Mouse (Mus musculus) MEL (cell line): ENCODE measurements around the gene Inpp4a. TPM values are rescaled to one million over a fixed set of nuclear protein-coding genes. Genes with fewer than 3 reads are reported as not detected.

ENCODE experiments used
- DNase-seq: peaks from one replicate; pipeline ENCODE4 v3.0.0; 2011; ENCODE audit warnings: low read depth, low spot score
- H3K27ac ChIP-seq: 2 replicates; pipeline ENCODE4 v1.5.1; 2012; ENCODE audit warnings: low read depth, mild to moderate bottlenecking, control low read depth, low read length, moderate library complexity; ENCODE audit not compliant: control insufficient read depth
- H3K27me3 ChIP-seq, 2 experiments: fragments of 150-350 bp in 1 of 2; sonication (generic) in 1 of 2; 2 replicates each; pipeline ENCODE4 v1.6.1; 2012; ENCODE audit warnings: low read length in 2 of 2, mild to moderate bottlenecking in 2 of 2, improper control_type of control experiment in 1 of 2, moderate library complexity in 1 of 2; ENCODE audit not compliant: insufficient read depth in 2 of 2, control insufficient read depth in 1 of 2
- H3K36me3 ChIP-seq, 2 experiments: 2 replicates each; pipeline ENCODE4 v1.6.1; 2012 to 2014; ENCODE audit warnings: low read length in 2 of 2, improper control_type of control experiment in 1 of 2, inconsistent platforms in 1 of 2, mild to moderate bottlenecking in 1 of 2; ENCODE audit not compliant: insufficient read depth in 2 of 2, control insufficient read depth in 1 of 2
- H3K4me1 ChIP-seq, 2 experiments: fragments of 150-350 bp in 1 of 2; sonication (generic) in 1 of 2; 2 replicates each; pipeline ENCODE4 v1.6.1; 2012; ENCODE audit warnings: low read length in 2 of 2, improper control_type of control experiment in 1 of 2, mild to moderate bottlenecking in 1 of 2; ENCODE audit not compliant: insufficient read depth in 2 of 2, control insufficient read depth in 1 of 2
- H3K4me3 ChIP-seq, 2 experiments: fragments of 150-350 bp in 1 of 2; sonication (generic) in 1 of 2; 2 replicates each; pipeline ENCODE4 v1.5.1; 2012; ENCODE audit warnings: low read depth in 2 of 2, low read length in 2 of 2, mild to moderate bottlenecking in 2 of 2, moderate library complexity in 2 of 2, control low read depth in 1 of 2, improper control_type of control experiment in 1 of 2; ENCODE audit not compliant: control insufficient read depth in 1 of 2, insufficient read depth in 1 of 2
- H3K79me2 ChIP-seq: 2 replicates; pipeline ENCODE4 v1.6.1; 2012; ENCODE audit warnings: mild to moderate bottlenecking, low read length, moderate library complexity; ENCODE audit not compliant: control insufficient read depth, poor library complexity, insufficient read depth
- H3K9ac ChIP-seq: 2 replicates; pipeline ENCODE4 v1.6.1; 2012; ENCODE audit warnings: low read depth, mild to moderate bottlenecking, control low read depth, low read length, moderate library complexity; ENCODE audit not compliant: control insufficient read depth, poor library complexity, severe bottlenecking
- H3K9me3 ChIP-seq: fragments of 150-350 bp; sonication (generic); replicated peaks from 2 replicates; pipeline ENCODE4 v1.6.1; 2012; ENCODE audit warnings: mild to moderate bottlenecking, low read length, improper control_type of control experiment, moderate library complexity; ENCODE audit not compliant: insufficient read depth
- ELF1 ChIP-seq: IDR thresholded peaks from 2 replicates; pipeline ENCODE4 v1.6.1; 2014; ENCODE audit warnings: low read depth, mild to moderate bottlenecking, inconsistent platforms, low read length, improper control_type of control experiment, moderate library complexity
- GABPA ChIP-seq: IDR thresholded peaks from 2 replicates; pipeline ENCODE4 v1.6.1; 2012; ENCODE audit warnings: low read depth, mild to moderate bottlenecking, inconsistent platforms, low read length, improper control_type of control experiment, moderate library complexity
- HCFC1 ChIP-seq: IDR thresholded peaks from 2 replicates; pipeline ENCODE4 v1.6.1; 2012; ENCODE audit warnings: low read depth, mild to moderate bottlenecking, inconsistent platforms, low read length, improper control_type of control experiment, moderate library complexity
- JUND ChIP-seq: IDR thresholded peaks from 2 replicates; pipeline ENCODE4 v1.6.1; 2011; ENCODE audit warnings: low read depth, mild to moderate bottlenecking, improper control_type of control experiment, low read length
- KAT2A ChIP-seq: conservative IDR thresholded peaks from 2 replicates; pipeline ENCODE4 v1.6.1; 2012; ENCODE audit warnings: low read depth, low read length, improper control_type of control experiment, inconsistent platforms
- MAX ChIP-seq: IDR thresholded peaks from 2 replicates; pipeline ENCODE4 v1.6.1; 2011; ENCODE audit warnings: low read length, improper control_type of control experiment
- MAZ ChIP-seq: IDR thresholded peaks from 2 replicates; pipeline ENCODE4 v1.6.1; 2012; ENCODE audit warnings: low read depth, mild to moderate bottlenecking, inconsistent platforms, low read length, improper control_type of control experiment
- MEF2A ChIP-seq: IDR thresholded peaks from 2 replicates; pipeline ENCODE4 v1.6.1; 2014; ENCODE audit warnings: low read depth, mild to moderate bottlenecking, inconsistent platforms, low read length, improper control_type of control experiment; ENCODE audit not compliant: poor library complexity, insufficient replicate concordance, severe bottlenecking; ENCODE audit errors: extremely low read depth
- MXI1 ChIP-seq: IDR thresholded peaks from 2 replicates; pipeline ENCODE4 v1.6.1; 2011; ENCODE audit warnings: mild to moderate bottlenecking, low read depth, low read length, improper control_type of control experiment
- MYC ChIP-seq: IDR thresholded peaks from 2 replicates; pipeline ENCODE4 v1.6.1; 2011; ENCODE audit warnings: low read depth, mild to moderate bottlenecking, low read length, improper control_type of control experiment, moderate library complexity
- RCOR1 ChIP-seq: IDR thresholded peaks from 2 replicates; pipeline ENCODE4 v1.6.1; 2012; ENCODE audit warnings: low read depth, mild to moderate bottlenecking, inconsistent platforms, low read length, improper control_type of control experiment
- SMC3 ChIP-seq: IDR thresholded peaks from 2 replicates; pipeline ENCODE4 v1.6.1; 2011; ENCODE audit warnings: low read depth, low read length, improper control_type of control experiment
- TAL1 ChIP-seq: IDR thresholded peaks from 2 replicates; pipeline ENCODE4 v1.6.1; 2012; ENCODE audit warnings: mild to moderate bottlenecking, inconsistent platforms, low read length, moderate library complexity, mixed read lengths
- TBP ChIP-seq: IDR thresholded peaks from 2 replicates; pipeline ENCODE4 v1.8.0; 2011; ENCODE audit warnings: low read depth, low read length, improper control_type of control experiment
- UBTF ChIP-seq: IDR thresholded peaks from 2 replicates; pipeline ENCODE4 v1.6.1; 2012; ENCODE audit warnings: low read depth, mild to moderate bottlenecking, inconsistent platforms, low read length, improper control_type of control experiment, moderate library complexity, borderline replicate concordance; ENCODE audit not compliant: insufficient read depth
- USF1 ChIP-seq: IDR thresholded peaks from 2 replicates; pipeline ENCODE4 v1.6.1; 2014; ENCODE audit warnings: low read depth, mild to moderate bottlenecking, inconsistent platforms, low read length, improper control_type of control experiment, moderate library complexity
- USF2 ChIP-seq, 2 experiments: IDR thresholded peaks; 2 replicates each; pipeline ENCODE4 v1.6.1; 2011 to 2012; ENCODE audit warnings: improper control_type of control experiment in 2 of 2, low read length in 2 of 2, borderline replicate concordance in 1 of 2, inconsistent platforms in 1 of 2, low read depth in 1 of 2, mild to moderate bottlenecking in 1 of 2; ENCODE audit not compliant: insufficient read depth in 1 of 2
- ZKSCAN1 ChIP-seq: IDR thresholded peaks from 2 replicates; pipeline ENCODE4 v1.6.1; 2012; ENCODE audit warnings: low read depth, mild to moderate bottlenecking, inconsistent platforms, low read length, improper control_type of control experiment, moderate library complexity
- ZNF384 ChIP-seq: IDR thresholded peaks from 2 replicates; pipeline ENCODE4 v1.6.1; 2012; ENCODE audit warnings: low read depth, mild to moderate bottlenecking, inconsistent platforms, low read length, improper control_type of control experiment
- polyA plus RNA-seq, 2 experiments: library from polyadenylated mRNA; stranded (reverse) in 1 of 2; unstranded in 1 of 2; fragments of >175 nt in 1 of 2; fragments of >200 nt in 1 of 2; gene quantifications; 2 replicates each; pipeline versions ENCODE4 v1.2.1 to v1.2.4; 2012; ENCODE audit warnings: low replicate concordance in 2 of 2, low read depth in 1 of 2; ENCODE audit not compliant: insufficient read length in 2 of 2, insufficient read depth in 1 of 2, missing spikeins in 1 of 2
- total RNA-seq: library from RNA; depleted of rRNA; stranded (reverse); fragments of 300-350 nt; gene quantifications from 2 replicates; pipeline ENCODE4 v1.2.3, GENCODE M21; 2012

The Inpp4a gene
- total and polyA plus RNA-seq, 3 experiments, result 1.6 to 5.0 TPM; not detected in 1

DNA sequence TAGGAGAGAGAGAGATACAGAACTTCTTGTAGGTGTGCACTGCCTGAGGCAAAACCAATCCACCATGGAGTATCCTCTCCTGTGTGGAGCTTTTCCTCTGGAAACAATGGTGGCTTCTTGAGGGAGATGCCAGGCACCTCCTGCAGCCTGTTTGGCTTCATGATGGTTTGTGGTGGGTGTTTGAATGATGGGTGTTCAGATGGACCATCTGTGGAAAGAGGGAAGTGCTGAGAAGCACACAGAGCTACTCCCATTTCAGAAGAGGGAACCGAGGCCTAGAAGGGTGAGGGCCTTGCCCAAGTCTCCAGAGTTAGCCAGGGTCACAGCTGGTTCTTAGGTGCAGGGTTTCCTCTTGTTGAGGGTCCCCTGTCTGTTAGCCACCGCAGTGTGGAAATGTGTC lies 23.0 kb downstream of the Inpp4a start:
- Histone ChIP-seq H3K4me3 (no peak overlapping the region), H3K9ac (no peak overlapping the region), H3K27me3 (no peaks in the 10 kb centered on the region), H3K4me1 (no peaks in the 10 kb centered on the region), H3K9me3 (no peaks in the 10 kb centered on the region), H3K79me2 (no peaks in the 10 kb centered on the region), H3K27ac (no peak overlapping the region), H3K36me3 (no peaks in the 10 kb centered on the region)
- TF ChIP-seq USF1 (no peak), TAL1 (no peak), TBP (no peak), RCOR1 (no peak), ELF1 (no peak), ZKSCAN1 (no peak), USF2 (IDR thresholded peaks at IDR 0.05; ENCODE audit: borderline replicate concordance in 1 of 2, insufficient read depth in 1 of 2, low read depth in 1 of 2, low read length in 2 of 2) (no peak), ZNF384 (no peak)
- no peak for DNase-seq

DNA sequence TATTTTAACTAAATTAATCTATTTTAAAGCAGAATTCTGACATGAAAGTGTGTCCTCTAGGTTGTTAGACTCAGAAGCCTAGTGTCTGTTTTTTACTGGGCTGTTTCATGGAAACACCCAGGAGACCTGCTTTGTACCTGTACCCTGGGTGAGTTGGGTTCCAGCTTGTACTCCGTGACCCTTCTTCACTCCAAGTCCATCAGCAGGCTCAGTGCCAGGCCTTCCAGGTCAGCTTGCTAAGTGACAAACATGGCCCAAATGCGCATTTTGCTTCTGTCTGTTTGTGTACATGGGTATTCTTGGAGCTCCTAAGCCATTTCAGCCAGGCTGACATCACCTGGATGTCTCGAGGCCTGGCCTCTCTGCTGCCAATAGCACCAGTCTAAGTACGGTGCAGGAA lies 23.5 kb downstream of the Inpp4a start:
- no peak for TF ChIP-seq SMC3
- no peak for TF ChIP-seq ELF1
- TF ChIP-seq RCOR1, result no peak
- no peak for TF ChIP-seq MYC
- TF ChIP-seq MEF2A, result no peak
- TF ChIP-seq MAZ, result no peak
- TF ChIP-seq MXI1, result no peak
- no peak for TF ChIP-seq UBTF
- Histone ChIP-seq H3K4me1 (no peaks in the 10 kb centered on the region), H3K27ac (no peak overlapping the region)

DNA sequence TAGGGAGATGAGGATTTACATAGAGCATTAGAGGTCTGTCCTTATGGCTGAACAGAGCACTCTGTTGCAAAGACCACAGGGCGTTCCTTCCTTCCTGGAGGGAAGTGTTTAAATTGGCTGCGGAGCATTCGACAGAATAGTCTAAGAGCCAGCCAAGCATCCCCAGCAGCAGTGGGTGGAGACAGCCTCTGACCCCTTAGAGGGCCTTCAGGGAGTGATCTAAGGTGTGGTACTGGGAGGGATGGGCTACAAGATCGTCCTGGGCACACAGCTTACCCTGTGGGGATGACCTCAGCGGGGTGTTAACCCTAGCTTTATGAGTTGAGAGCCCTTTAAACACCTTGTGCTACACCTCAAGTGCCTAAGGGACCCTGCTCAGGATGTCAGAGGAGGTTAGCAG lies 24.9 kb downstream of the Inpp4a start:
- H3K4me3 ChIP-seq, result no peak overlapping the region

More for the DNA sequence above, 23.5 kb downstream of the Inpp4a start:
- H3K36me3 ChIP-seq, result no peaks in the 10 kb centered on the region
- DNase-seq, result no peak
- H3K9ac ChIP-seq, result no peak overlapping the region
- H3K4me3 ChIP-seq, result no peak overlapping the region
- no peaks in the 10 kb centered on the region for H3K27me3 ChIP-seq
- no peaks in the 10 kb centered on the region for H3K79me2 ChIP-seq
- H3K9me3 ChIP-seq, result no peaks in the 10 kb centered on the region

More for the DNA sequence above, 24.9 kb downstream of the Inpp4a start:
- Histone ChIP-seq H3K27ac (no peak overlapping the region), H3K9me3 (no peaks in the 10 kb centered on the region), H3K9ac (no peak overlapping the region)
- no peak for DNase-seq
- TF ChIP-seq MEF2A (no peak), MAX (no peak), JUND (no peak), ELF1 (no peak), KAT2A (no peak), GABPA (no peak), HCFC1 (no peak)
- TF ChIP-seq, all 39 proteins: peak for 0
- Histone ChIP-seq H3K36me3 (no peaks in the 10 kb centered on the region), H3K27me3 (no peaks in the 10 kb centered on the region), H3K79me2 (no peaks in the 10 kb centered on the region), H3K4me1 (no peaks in the 10 kb centered on the region)
